Mouse (Mus musculus) gastrocnemius, postnatal 10 days (tissue): ENCODE results near the gene Asb4. TPM values are rescaled to one million over a fixed set of nuclear protein-coding genes. Genes with fewer than 3 reads are reported as not detected.

ENCODE experiments used
- DNase-seq: peaks from one replicate; pipeline ENCODE4 v3.0.0; 2021; ENCODE audit warnings: mixed read lengths
- total RNA-seq, 2 experiments: library from RNA; stranded (reverse); gene quantifications; 2 replicates each; pipeline ENCODE4 v1.2.3; 2021

The Asb4 gene
- total RNA-seq, 2 experiments from 2014 or later = 10.6 to 12.6 TPM

DNA sequence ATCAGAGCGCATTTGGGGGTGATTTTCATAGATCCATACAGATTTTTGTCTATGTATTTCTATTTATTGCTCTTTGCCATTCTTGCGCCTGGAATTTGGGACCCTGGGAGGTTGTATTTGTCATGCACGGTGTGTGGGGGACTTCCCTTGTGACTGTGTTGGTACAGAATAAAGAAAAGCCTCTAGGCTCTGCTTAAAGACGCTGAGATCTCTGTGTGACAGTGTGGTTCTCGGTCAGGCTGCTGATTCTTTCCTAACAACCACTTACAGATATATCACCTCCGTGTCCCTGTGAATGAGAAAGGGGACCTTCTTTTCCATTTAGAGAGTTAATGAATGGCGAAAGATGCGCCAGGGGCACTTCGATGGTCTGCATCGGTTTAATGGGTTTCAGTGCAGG lies 7.8 kb downstream of the Asb4 start:
- DNase-seq = no peak

DNA sequence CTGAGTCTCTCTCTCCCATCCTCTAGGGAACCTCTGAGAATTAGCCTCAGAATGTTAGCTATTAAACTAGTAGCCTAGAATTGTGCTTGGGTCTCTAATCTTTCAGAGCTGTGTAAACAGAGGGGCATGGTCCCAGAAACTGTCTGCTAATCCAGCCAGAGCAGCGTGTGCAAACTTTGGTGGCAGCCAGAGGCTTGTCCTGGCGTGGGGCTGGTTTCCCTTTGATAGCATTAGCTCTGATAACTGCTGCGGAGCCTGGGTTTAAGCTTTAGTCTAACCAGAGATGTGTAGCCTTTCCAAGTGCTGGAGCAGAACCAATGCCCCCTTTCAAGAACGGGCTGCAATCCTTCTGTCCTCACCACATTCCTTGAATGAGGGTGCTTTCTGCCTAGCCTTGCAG lies 11.8 kb downstream of the Asb4 start:
- DNase-seq = no peak

DNA sequence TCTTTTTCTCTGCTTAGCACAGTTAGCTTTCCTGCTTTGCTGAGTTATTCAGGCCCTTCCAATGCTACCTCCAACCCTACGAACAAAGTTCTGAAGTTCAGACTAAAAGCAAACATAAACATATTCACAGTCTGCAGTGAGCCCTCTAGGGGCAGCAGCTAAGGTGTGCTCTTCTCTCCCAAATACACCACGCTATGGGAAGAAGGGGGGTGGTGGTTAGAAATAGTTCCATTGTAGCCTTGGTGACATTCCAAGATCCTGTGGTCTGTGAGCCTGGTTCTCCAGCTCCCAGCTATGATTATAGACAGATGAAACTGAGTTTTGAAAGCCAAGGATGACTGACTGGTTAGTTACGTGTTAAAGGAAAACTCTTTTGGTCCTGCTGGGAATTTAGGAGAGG lies 13.6 kb downstream of the Asb4 start:
- DNase-seq = no peak

DNA sequence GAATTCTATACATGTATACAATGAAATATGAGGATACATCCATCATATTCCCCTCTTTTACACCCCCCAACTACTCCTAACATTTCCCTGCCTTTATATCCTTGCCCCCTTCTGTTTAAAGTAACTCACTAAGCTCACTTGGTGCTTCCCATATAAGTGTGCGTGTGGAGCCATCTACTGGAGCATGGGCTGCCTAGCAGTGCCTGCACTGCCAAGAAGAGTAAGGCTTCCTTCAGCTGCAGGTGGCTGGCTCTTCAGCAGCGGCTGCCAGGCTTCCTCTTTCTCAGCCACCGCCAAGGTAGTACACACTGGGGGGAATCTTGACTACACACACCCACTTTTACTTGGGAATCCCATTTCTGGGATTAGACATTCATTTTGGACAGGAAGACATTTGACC lies 18.2 kb downstream of the Asb4 start:
- DNase-seq = peak; percentile 59

- no peak for DNase-seq
Measured at GRCm38 (mm10) chr6:5403095-5403815, 20.1 kb downstream of the Asb4 start.

DNA sequence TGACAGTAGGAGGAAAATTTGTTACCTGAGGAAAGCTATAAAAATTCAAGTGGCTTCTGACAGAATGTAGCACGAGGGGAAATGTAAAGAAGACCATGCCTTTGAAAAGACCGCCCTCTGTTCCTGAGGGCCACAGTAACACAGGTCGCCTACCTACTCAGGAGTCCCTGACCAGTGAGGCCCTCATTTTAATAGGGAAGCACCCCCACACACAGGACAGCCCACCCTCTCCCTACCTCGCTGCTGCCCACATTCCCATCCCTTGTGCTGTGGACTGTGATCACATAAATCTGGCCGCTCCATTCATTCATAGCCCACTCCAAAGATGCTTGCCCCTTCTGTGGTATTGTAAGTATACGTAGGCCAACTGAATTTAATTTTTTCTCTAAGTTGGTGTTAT lies 20.8 kb downstream of the Asb4 start:
- DNase-seq = no peak

GRCm38 (mm10) chr6:5408451-5409177 lies 25.4 kb downstream of the Asb4 start:
- no peak for DNase-seq

GRCm38 (mm10) chr6:5409676-5410075 lies 26.5 kb downstream of the Asb4 start:
- DNase-seq = no peak

GRCm38 (mm10) chr6:5410697-5411391 lies 27.7 kb downstream of the Asb4 start:
- peak; percentile 77 for DNase-seq

GRCm38 (mm10) chr6:5413282-5413681 lies 30.1 kb downstream of the Asb4 start:
- peak; percentile 41 for DNase-seq

DNA sequence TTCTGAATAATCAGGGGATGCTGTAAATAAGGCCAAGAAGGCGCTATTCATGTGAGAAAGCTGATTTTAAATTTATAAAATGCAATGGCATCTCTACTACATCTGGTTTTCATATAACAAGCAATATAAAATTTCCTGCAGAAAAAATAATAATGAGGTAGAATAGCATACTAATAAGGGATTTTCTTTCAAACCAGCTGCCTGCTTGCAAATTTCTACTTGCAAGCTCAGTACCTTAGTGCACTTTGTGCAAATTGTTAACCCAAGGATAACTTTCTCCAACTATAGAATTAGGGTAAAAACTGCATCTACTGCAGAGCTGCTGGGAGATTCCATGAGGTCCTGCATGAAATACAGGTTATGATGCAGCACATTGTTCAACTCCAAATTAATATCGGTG lies 38.3 kb downstream of the Asb4 start:
- no peak for DNase-seq

DNA sequence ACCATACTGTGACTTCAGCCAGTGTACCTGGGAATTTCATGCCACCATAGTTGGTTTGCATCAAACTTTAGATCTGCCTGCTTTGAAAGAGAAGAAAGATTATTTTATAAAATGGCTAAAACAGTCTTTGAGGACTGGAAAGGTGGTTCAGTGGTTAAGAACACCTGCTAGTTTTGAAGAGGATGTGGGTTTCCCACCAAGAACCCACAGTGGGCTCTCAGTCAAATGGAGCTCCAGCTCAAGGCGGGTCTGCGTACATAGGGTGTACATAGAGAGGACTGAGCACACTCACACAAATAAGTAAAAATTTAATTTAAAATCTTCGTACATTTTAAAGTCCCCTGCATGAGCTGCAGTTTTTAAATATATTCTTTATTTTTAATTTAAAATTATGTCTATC lies 39.2 kb downstream of the Asb4 start:
- DNase-seq = no peak

DNA sequence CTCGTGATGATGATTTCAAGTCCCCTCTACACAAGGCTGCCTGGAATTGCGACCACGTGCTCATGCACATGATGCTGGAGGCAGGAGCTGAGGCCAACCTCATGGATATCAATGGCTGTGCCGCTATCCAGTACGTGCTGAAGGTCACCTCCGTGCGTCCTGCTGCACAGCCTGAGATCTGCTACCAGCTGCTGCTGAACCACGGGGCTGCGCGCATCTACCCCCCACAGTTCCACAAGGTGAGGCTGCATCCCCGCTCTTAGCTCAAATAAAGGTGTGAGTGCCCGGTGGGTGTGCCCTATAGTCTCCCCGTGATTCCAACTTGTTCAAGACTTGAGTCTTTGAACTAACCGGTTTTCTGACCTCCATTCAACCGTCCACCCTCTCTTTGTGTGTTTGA lies 40.4 kb downstream of the Asb4 start:
- DNase-seq = no peak

- DNase-seq = no peak
Measured at GRCm38 (mm10) chr6:5427033-5427432, 43.8 kb downstream of the Asb4 start.

DNA sequence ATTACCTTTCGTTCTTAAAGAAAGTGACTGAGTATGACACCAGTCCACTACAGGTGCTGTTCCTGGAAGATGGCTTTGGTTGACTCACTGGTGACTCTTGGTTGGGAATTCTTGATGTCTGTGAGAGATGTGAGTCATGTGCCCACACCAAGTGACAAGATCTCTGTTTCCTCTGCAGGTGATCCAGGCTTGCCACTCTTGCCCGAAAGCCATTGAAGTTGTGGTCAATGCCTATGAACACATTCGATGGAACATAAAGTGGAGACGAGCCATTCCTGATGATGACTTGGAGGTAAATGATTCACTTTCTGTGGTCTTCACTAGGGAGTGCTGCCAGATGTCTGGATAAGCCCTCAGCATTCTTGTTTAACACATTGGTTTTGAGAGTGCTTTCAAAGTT lies 46.4 kb downstream of the Asb4 start:
- no peak for DNase-seq

DNA sequence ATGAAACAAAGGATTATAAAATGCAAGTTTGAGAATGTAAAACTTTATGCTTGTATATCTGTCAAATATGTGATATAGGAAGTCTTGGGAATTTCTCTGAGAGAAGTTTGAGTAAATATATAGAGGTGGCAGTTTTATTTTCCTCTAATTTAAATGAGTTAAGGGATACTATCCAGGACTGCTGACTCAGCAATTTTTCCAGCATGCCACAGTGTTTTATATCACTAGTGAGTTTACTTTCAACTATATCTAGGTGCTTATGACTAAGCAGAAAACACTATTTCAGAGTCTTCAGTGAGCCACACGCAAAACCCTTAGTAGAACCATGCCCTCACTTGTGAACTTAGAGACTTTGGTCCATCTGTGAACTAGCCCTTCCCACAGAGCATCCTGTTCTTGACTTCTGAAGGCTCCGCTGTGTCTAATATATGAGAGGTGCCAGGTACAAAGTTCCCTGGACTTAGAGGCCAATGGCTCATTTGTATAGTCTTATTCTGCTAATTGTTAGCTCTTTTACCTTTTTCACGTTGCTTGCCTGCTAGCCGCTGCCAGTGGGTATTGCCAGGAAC lies 46.9 kb downstream of the Asb4 start:
- DNase-seq = no peak

GRCm38 (mm10) chr6:5433887-5434286 lies 50.7 kb downstream of the Asb4 start:
- DNase-seq = no peak

- no peak for DNase-seq
Measured at GRCm38 (mm10) chr6:5437757-5438156, 54.6 kb downstream of the Asb4 start.

- DNase-seq = no peak
Measured at GRCm38 (mm10) chr6:5441221-5441620, 58.0 kb downstream of the Asb4 start.

GRCm38 (mm10) chr6:5442316-5443085 lies 59.3 kb downstream of the Asb4 start:
- DNase-seq = no peak

DNA sequence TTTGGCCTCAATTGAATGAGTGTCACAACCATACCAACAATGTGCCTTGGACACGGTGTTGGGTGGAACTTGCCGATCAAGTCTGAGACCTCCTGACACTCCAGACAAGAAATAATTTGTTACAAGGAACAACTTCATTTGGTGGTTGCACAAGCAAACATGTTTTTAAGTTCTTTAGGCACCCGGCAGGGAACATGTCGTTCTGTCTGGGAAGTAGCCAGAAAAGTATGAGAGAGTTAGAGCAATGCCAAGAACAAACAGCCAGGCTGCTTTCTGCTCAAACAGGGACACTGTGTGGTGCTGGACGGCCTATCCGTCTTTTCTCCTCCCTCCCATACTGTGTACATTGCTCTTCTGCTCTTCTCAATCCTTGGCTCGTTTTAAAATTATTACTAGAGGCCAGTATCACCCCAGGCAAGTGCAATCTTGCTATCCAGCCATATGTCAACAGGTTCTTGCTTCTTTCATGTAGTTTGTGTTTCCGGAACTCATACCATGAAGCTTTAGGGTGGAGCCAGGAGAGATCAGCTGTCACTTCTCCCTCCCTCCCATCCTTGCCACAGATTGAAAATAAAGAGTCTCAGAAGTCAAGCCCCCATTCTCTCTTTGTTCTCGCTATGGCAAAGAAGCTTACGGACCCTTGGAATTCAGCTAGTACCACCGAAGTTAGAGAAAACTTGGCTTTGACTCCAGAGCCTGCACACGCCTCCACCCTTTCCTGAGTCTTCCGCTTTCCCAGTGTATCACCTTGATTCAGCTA lies 60.1 kb downstream of the Asb4 start:
- no peak for DNase-seq
